Mouse (Mus musculus): Measurements from ENCODE around the gene Disp3. TPM values are rescaled to one million over a fixed set of nuclear protein-coding genes. Genes with fewer than 3 reads are reported as not detected.

Gene Disp3
- polyA plus RNA-seq, 1 experiment from 2014 or later, result 0.60 TPM

DNA sequence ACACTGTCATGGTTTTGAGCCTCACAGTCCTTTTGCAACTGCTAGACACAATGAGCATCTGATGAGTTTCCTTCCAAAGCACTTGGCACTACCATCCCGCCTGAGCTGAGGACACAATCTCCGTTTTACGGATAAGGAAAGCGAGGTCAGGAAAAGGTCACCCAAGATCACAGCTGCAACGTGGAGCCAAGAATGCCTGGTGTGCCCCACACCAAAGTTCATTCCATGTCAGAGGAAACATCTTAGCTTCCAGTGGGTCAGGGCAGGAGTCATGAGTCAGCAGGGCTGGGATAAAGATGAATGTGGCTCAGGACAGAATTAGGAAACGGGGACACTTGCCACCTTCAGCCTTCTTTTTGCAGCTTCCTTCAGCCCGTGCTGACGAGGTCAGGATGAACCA lies 25.8 kb upstream of the Disp3 start:
- no peaks in the 10 kb centered on the region for H3K36me3 ChIP-seq
- no peak overlapping the region for H3K27ac ChIP-seq
- H3K27me3 ChIP-seq (ENCODE audit: low read depth, poor library complexity, severe bottlenecking), result peaks cover 60% of the 10 kb centered on the region
- no peak overlapping the region for H3K4me3 ChIP-seq
- peaks cover 38% of the 10 kb centered on the region for H3K4me1 ChIP-seq
- 32% methylated on average over 8 of the region's 8 CpGs for WGBS
- DNase-seq (ENCODE audit: low spot score), result no peak
- H3K9me3 ChIP-seq (replicated peaks), result no peaks in the 10 kb centered on the region

GRCm38 (mm10) chr4:148312296-148313116 lies 24.7 kb upstream of the Disp3 start:
- DNase-seq (ENCODE audit: low spot score), result no peak
- Histone ChIP-seq H3K27me3 (ENCODE audit: low read depth, poor library complexity, severe bottlenecking) (peaks cover 63% of the 10 kb centered on the region), H3K9me3 (replicated peaks) (no peaks in the 10 kb centered on the region), H3K36me3 (no peaks in the 10 kb centered on the region), H3K27ac (no peak overlapping the region), H3K4me3 (no peak overlapping the region), H3K4me1 (peaks cover 36% of the 10 kb centered on the region)
- 69% methylated on average over 16 of the region's 16 CpGs for WGBS

DNA sequence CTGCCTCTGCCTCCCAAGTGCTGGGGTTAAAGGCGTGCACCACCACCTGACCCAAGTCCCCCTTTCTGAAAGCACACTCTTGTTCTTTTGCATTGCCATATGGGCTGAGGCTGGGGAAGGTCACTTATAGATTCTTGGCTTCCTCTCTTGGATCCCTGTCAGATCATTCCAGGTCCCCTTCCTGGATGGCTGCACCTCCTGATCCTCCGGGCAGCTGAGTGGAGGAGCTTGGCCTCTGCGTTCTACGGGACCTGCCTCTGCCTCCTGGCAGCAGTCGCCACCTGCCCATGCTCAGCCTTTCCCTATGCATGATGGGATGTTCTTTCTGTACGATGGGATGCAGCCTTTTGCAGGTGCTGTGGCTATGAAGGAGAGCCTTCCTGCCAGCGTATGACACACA lies 23.1 kb upstream of the Disp3 start:
- H3K36me3 ChIP-seq, result no peaks in the 10 kb centered on the region
- WGBS, result 91% methylated on average over 7 of the region's 7 CpGs
- H3K4me3 ChIP-seq, result no peak overlapping the region
- peaks cover 62% of the 10 kb centered on the region for H3K27me3 ChIP-seq (ENCODE audit: low read depth, poor library complexity, severe bottlenecking)
- DNase-seq (ENCODE audit: low spot score), result no peak
- peaks cover 49% of the 10 kb centered on the region for H3K4me1 ChIP-seq
- no peak overlapping the region for H3K27ac ChIP-seq
- H3K9me3 ChIP-seq (replicated peaks), result no peaks in the 10 kb centered on the region

- no peaks in the 10 kb centered on the region for H3K9me3 ChIP-seq (replicated peaks)
- DNase-seq (ENCODE audit: low spot score), result no peak
- no peak overlapping the region for H3K4me3 ChIP-seq
- no peak overlapping the region for H3K27ac ChIP-seq
- H3K4me1 ChIP-seq, result peaks cover 52% of the 10 kb centered on the region
- 65% methylated on average over 4 of the region's 4 CpGs for WGBS
- peaks cover 55% of the 10 kb centered on the region for H3K27me3 ChIP-seq (ENCODE audit: low read depth, poor library complexity, severe bottlenecking)
- no peaks in the 10 kb centered on the region for H3K36me3 ChIP-seq
Measured at GRCm38 (mm10) chr4:148310126-148310525, 22.4 kb upstream of the Disp3 start.

DNA sequence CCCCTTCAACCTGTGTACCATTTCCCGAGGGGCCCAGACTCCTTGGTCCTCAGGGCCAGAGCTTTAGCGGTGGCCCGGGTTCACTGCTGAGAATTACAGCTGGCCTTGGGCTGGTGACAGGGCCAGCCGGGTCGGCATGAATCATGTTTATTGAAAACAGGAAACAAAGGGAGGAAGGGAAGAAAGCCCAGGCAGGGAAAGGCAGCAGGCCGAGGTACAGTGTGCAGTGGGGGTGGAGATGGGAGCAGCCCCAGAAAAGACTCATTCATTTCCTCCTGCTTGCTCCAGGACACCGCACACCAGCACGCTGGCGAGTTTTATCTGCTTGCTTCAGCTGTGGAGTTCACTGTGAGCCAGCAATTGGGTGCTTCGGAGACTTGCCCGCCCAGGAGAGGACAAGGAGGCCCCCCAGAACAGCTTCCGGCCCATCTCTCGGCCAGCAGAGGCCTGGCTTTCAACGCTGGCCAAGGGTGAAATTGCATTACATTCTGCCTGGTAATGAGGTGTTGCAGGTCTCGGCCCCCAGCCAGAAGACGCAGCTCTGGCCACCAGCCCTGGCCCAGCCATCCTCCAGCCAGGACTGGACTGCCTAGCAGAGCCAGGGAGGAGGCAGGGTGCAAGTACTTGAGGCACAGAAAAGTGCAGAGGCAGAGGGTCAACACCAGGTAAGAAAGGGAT lies 18.8 kb upstream of the Disp3 start:
- peaks cover 50% of the 10 kb centered on the region for H3K27me3 ChIP-seq (ENCODE audit: low read depth, poor library complexity, severe bottlenecking)
- WGBS, result 20% methylated on average over 16 of the region's 16 CpGs
- no peaks in the 10 kb centered on the region for H3K9me3 ChIP-seq (replicated peaks)
- peak; percentile 77 for DNase-seq (ENCODE audit: low spot score)
- H3K4me1 ChIP-seq, result peaks cover 35% of the 10 kb centered on the region
- peak overlapping the region; percentile 82 for H3K27ac ChIP-seq
- H3K36me3 ChIP-seq, result no peaks in the 10 kb centered on the region
- peak overlapping the region; percentile 33 for H3K4me3 ChIP-seq

GRCm38 (mm10) chr4:148298720-148299119 lies 11.0 kb upstream of the Disp3 start:
- no peak for DNase-seq (ENCODE audit: low spot score)
- H3K4me3 ChIP-seq, result no peak overlapping the region
- H3K9me3 ChIP-seq (replicated peaks), result no peaks in the 10 kb centered on the region
- H3K27me3 ChIP-seq (ENCODE audit: low read depth, poor library complexity, severe bottlenecking), result peaks cover 15% of the 10 kb centered on the region; the same call in 1 of the 2 replicates
- 66% methylated on average over 5 of the region's 5 CpGs for WGBS
- H3K36me3 ChIP-seq, result no peaks in the 10 kb centered on the region
- no peak overlapping the region for H3K27ac ChIP-seq
- H3K4me1 ChIP-seq, result no peaks in the 10 kb centered on the region

DNA sequence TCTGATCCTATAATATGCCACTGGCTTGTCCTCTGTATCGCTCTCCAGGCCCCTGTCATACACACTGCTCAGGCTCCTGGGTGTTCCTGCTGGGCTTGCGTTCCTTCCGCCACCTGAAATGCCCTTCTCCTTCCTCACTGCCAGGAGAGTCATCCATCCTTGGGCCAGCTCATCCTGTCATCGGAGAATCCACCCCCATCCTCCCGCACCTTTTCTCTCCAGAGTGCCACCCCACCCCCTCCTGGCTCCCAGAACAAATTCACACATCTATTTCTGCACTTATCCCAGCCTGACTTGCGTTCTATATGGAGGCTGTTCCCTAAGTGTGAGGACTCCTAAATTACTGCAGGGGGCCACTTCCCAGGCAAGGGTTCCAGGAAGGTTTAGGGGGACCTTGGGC lies 9.9 kb upstream of the Disp3 start:
- H3K27ac ChIP-seq, result no peak overlapping the region
- no peaks in the 10 kb centered on the region for H3K4me1 ChIP-seq
- H3K4me3 ChIP-seq, result no peak overlapping the region
- H3K9me3 ChIP-seq (replicated peaks), result no peaks in the 10 kb centered on the region
- no peaks in the 10 kb centered on the region for H3K36me3 ChIP-seq
- DNase-seq (ENCODE audit: low spot score), result no peak
- H3K27me3 ChIP-seq (ENCODE audit: low read depth, poor library complexity, severe bottlenecking), result peaks cover 8% of the 10 kb centered on the region; the same call in 1 of the 2 replicates
- 76% methylated on average over 6 of the region's 6 CpGs for WGBS

DNA sequence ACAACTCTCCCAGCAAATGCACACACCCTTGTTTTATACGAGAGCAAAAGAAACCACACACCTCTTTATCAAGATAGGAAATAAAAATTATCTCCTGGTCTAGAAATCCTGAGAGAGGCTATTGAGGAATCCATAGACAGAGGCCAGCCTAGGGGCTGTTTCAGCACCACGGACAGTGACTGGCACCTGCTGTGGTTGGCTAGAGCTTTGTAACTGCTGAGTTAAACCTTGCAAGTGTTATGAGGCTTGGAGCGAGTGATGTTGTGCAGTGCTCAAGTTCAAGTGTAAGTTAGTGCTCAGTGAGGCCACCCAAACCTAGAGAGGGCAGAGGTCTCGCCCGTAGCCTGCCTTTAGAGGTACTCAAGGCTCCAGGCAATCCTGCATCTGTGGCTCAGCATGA lies 5.6 kb upstream of the Disp3 start:
- 13% methylated on average over 5 of the region's 5 CpGs for WGBS
- DNase-seq (ENCODE audit: low spot score), result peak; percentile 84
- Histone ChIP-seq H3K4me3 (no peak overlapping the region), H3K27ac (no peak overlapping the region), H3K9me3 (replicated peaks) (no peaks in the 10 kb centered on the region), H3K27me3 (ENCODE audit: low read depth, poor library complexity, severe bottlenecking) (peaks cover 17% of the 10 kb centered on the region; the same call in 1 of the 2 replicates), H3K4me1 (peaks cover 8% of the 10 kb centered on the region; the same call in 1 of the 2 replicates), H3K36me3 (no peaks in the 10 kb centered on the region)

GRCm38 (mm10) chr4:148291849-148292248 lies 4.1 kb upstream of the Disp3 start:
- 71% methylated on average over 10 of the region's 10 CpGs for WGBS
- Histone ChIP-seq H3K36me3 (no peaks in the 10 kb centered on the region), H3K27ac (no peak overlapping the region), H3K4me3 (no peak overlapping the region), H3K27me3 (ENCODE audit: low read depth, poor library complexity, severe bottlenecking) (peaks cover 24% of the 10 kb centered on the region), H3K4me1 (peaks cover 23% of the 10 kb centered on the region), H3K9me3 (replicated peaks) (no peaks in the 10 kb centered on the region)
- DNase-seq (ENCODE audit: low spot score), result no peak

GRCm38 (mm10) chr4:148291080-148291479 lies 3.3 kb upstream of the Disp3 start:
- H3K27ac ChIP-seq, result no peak overlapping the region
- H3K4me1 ChIP-seq, result peaks cover 28% of the 10 kb centered on the region
- H3K36me3 ChIP-seq, result no peaks in the 10 kb centered on the region
- WGBS, result 59% methylated on average over 2 of the region's 2 CpGs
- no peaks in the 10 kb centered on the region for H3K9me3 ChIP-seq (replicated peaks)
- peaks cover 32% of the 10 kb centered on the region for H3K27me3 ChIP-seq (ENCODE audit: low read depth, poor library complexity, severe bottlenecking)
- no peak overlapping the region for H3K4me3 ChIP-seq
- DNase-seq (ENCODE audit: low spot score), result no peak

- Histone ChIP-seq H3K27me3 (ENCODE audit: low read depth, poor library complexity, severe bottlenecking) (peaks cover 47% of the 10 kb centered on the region), H3K9me3 (replicated peaks) (no peaks in the 10 kb centered on the region), H3K4me3 (peak overlapping the region; percentile 58), H3K4me1 (peaks cover 47% of the 10 kb centered on the region), H3K36me3 (no peaks in the 10 kb centered on the region), H3K27ac (peak overlapping the region; percentile 68)
- WGBS, result 3% methylated on average over 32 of the region's 32 CpGs
- DNase-seq (ENCODE audit: low spot score), result peak; percentile 94
Measured at GRCm38 (mm10) chr4:148288055-148288549, 337 bp upstream of the Disp3 start.

DNA sequence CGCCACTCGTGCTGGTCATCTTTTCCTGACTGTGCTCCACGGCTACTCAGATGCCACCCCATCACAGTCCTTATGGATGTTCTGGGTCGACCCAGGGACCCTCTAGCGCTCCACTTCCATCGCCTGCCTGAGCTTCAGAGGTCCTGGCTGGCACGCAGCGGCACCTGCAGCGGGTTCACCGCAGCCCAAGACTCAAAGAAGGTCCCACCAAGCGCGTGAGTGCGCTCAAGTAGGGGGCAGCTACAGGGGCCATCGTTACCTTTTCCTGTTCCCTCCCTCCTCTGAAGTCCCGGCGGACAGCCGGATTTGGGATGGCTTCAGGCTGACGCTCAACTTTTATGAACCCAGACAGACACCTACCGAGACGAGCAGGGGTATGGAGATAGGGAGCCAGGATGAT lies 724 bp downstream of the Disp3 start:
- 3% methylated on average over 20 of the region's 20 CpGs for WGBS
- Histone ChIP-seq H3K27ac (no peak overlapping the region), H3K9me3 (replicated peaks) (no peaks in the 10 kb centered on the region), H3K27me3 (ENCODE audit: low read depth, poor library complexity, severe bottlenecking) (peaks cover 47% of the 10 kb centered on the region), H3K4me3 (peak overlapping the region; percentile 58), H3K36me3 (no peaks in the 10 kb centered on the region), H3K4me1 (peaks cover 47% of the 10 kb centered on the region)
- DNase-seq (ENCODE audit: low spot score), result no peak
